Mouse (Mus musculus) limb, embryonic 11.5 days (tissue): ENCODE measurements around the gene Bicc1. TPM values are rescaled to one million over a fixed set of nuclear protein-coding genes. Genes with fewer than 3 reads are reported as not detected.

Experiments used
- ATAC-seq: fragments of 200-750 bp; cut with Nextera tagmentation; 2 replicates; pipeline ENCODE4 v1.8.0; 2017; ENCODE audit warnings: low read depth; ENCODE audit not compliant: insufficient number of reproducible peaks, low FRiP score, low TSS enrichment
- DNase-seq: peaks from one replicate; pipeline ENCODE4 v3.0.0-alpha.2; 2015; ENCODE audit warnings: low spot score
- H3K27ac ChIP-seq: fragments of 300-500 bp; sonication (generic); replicated peaks from 2 replicates; pipeline ENCODE4 v1.5.1; 2014; ENCODE audit warnings: low read depth, mild to moderate bottlenecking, low read length
- H3K27me3 ChIP-seq: fragments of 300-500 bp; sonication (generic); 2 replicates; pipeline ENCODE4 v1.6.1; 2014; ENCODE audit warnings: mild to moderate bottlenecking, low read length, mixed read lengths; ENCODE audit not compliant: control insufficient read depth, insufficient read depth
- H3K36me3 ChIP-seq: fragments of 300-500 bp; sonication (generic); 2 replicates; pipeline ENCODE4 v1.6.1; 2014; ENCODE audit warnings: mild to moderate bottlenecking, low read length, moderate library complexity, mixed read lengths; ENCODE audit not compliant: control insufficient read depth, insufficient read depth
- H3K4me1 ChIP-seq: fragments of 300-500 bp; sonication (generic); 2 replicates; pipeline ENCODE4 v1.6.1; 2014; ENCODE audit warnings: low read length, mixed read lengths; ENCODE audit not compliant: control insufficient read depth, insufficient read depth
- H3K4me2 ChIP-seq: fragments of 300-500 bp; sonication (generic); 2 replicates; pipeline ENCODE4 v1.6.1; 2014; ENCODE audit warnings: low read depth, mild to moderate bottlenecking, moderate library complexity; ENCODE audit not compliant: severe bottlenecking
- H3K4me3 ChIP-seq: fragments of 300-500 bp; sonication (generic); 2 replicates; pipeline ENCODE4 v1.5.1; 2014; ENCODE audit warnings: low read depth, low read length
- H3K9ac ChIP-seq: fragments of 300-500 bp; sonication (generic); 2 replicates; pipeline ENCODE4 v1.6.1; 2014; ENCODE audit warnings: mild to moderate bottlenecking, low read length
- H3K9me3 ChIP-seq: fragments of 300-500 bp; sonication (generic); 2 replicates; pipeline ENCODE4 v1.6.1; 2016; ENCODE audit warnings: low read length; ENCODE audit not compliant: control insufficient read depth
- WGBS: fragments of 180-500 bp; shearing (Covaris S2); extraction: QIAGEN DNeasy Blood & Tissue Kit; methylation state at CpG from one replicate; pipeline ENCODE4 v1.1.7; 2014; 5-methylcytosine and 5-hydroxymethylcytosine counted together
- polyA plus RNA-seq: library from polyadenylated mRNA; unstranded; fragments of >200 nt; fragmentation: Nextera tagmentation; extraction: Ambion mirVana; gene quantifications from 2 replicates; pipeline ENCODE4 v1.2.1, GENCODE M21; 2014

Bicc1 gene
- polyA plus RNA-seq, 1 experiment from 2014 or later, result 8.5 TPM

DNA sequence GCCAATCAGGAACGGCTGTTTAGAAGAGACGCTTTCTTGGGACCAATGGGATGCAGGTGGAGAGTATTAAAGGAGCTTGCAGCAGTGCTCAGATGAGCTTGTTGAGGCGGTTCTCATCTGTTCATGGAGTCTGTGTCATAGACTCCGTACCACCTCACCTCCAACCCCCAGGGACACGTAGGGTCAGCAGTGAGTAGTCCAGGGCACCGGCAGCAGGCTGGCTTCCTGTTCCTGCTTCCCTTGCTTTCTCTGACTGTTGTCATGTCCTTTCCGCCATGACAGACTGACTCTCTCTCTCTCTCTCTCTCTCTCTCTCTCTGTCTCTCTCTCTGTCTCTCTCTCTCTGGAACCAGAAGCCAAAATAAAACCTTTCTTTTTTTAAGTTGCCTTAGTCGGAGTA, 263.6 kb downstream of the Bicc1 start:
- H3K9ac ChIP-seq, result no peak overlapping the region
- 92% methylated on average over 8 of the region's 8 CpGs for WGBS
- no peaks in the 10 kb centered on the region for H3K9me3 ChIP-seq
- no peak overlapping the region for H3K27ac ChIP-seq
- no peak overlapping the region for H3K4me2 ChIP-seq
- no peak for DNase-seq
- H3K4me1 ChIP-seq, result no peaks in the 10 kb centered on the region
- no peak overlapping the region for H3K4me3 ChIP-seq
- no peaks in the 10 kb centered on the region for H3K27me3 ChIP-seq
- ATAC-seq, result no peak
- H3K36me3 ChIP-seq, result no peaks in the 10 kb centered on the region

DNA sequence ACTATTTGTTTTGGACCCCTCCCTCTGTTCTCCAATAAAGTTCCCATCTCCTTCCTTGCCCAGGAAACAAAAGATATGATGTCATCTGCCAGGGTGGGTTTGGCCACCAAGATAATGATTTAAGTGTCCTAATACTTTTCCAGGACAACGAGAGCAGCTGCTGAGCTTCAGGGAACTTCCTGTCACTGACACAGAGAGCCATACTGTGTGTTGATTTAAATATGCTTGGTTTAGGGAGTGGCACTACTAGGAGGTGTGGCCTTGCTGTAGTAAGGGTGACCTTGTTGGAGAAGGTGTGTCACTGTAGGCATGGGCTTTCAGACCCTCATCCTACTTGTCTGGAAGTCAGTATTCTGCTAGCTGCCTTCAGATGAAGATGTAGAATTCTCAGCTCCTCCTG, 281.5 kb downstream of the Bicc1 start:
- Histone ChIP-seq H3K36me3 (no peaks in the 10 kb centered on the region), H3K9me3 (no peaks in the 10 kb centered on the region), H3K4me1 (no peaks in the 10 kb centered on the region), H3K27ac (no peak overlapping the region), H3K9ac (no peak overlapping the region), H3K4me3 (no peak overlapping the region), H3K27me3 (no peaks in the 10 kb centered on the region), H3K4me2 (no peak overlapping the region)
- DNase-seq (no peak), ATAC-seq (no peak)
- WGBS, result 76% methylated on average over 1 of the region's 1 CpGs

DNA sequence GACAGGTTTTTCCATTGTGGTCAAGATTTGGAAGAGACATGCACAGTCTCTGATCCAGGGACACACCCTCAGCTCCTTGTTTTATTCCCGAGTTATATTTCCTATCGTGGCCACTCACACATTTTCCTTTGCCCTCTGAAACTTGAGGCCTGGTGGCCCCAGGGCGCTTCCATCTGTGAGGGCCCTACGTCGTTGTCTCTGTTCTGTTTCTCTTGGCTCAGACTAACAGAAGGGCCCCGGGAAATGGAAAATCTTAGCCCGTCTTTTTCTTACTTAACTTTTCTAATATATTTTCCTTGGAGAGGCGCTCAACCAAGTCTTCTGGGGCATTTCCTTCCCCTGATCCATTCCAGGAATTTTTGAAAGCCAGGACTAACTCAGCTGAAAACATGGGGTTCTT, 281.9 kb downstream of the Bicc1 start:
- Histone ChIP-seq H3K9ac (no peak overlapping the region), H3K36me3 (no peaks in the 10 kb centered on the region), H3K4me1 (no peaks in the 10 kb centered on the region), H3K4me2 (no peak overlapping the region), H3K27me3 (no peaks in the 10 kb centered on the region), H3K4me3 (no peak overlapping the region), H3K9me3 (no peaks in the 10 kb centered on the region), H3K27ac (no peak overlapping the region)
- no peak for DNase-seq
- no peak for ATAC-seq
- 84% methylated on average over 8 of the region's 8 CpGs for WGBS

DNA sequence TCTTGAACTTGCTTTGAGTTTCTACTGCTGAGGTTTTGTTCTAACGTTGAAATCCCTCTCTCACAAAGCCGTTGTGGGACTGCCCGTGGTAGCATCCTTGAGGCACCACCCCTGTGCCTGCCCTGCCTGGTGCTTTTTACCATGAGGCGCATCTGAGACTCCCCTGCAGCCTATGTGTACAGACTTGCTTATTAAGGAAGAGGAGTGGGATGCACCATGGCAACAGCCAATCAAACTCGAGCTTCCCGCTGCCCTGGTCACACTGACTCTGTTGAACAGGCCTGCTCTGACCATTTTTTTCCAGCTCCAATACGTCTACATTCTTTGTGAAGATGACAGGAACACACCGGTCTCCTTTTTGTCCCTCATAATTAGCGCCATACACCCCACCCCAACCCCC, 283.0 kb downstream of the Bicc1 start:
- H3K27me3 ChIP-seq, result no peaks in the 10 kb centered on the region
- H3K9me3 ChIP-seq, result no peaks in the 10 kb centered on the region
- ATAC-seq, result no peak
- WGBS, result 90% methylated on average over 9 of the region's 9 CpGs
- H3K4me1 ChIP-seq, result no peaks in the 10 kb centered on the region
- H3K4me2 ChIP-seq, result no peak overlapping the region
- no peak for DNase-seq
- no peak overlapping the region for H3K4me3 ChIP-seq
- no peak overlapping the region for H3K9ac ChIP-seq
- no peaks in the 10 kb centered on the region for H3K36me3 ChIP-seq
- H3K27ac ChIP-seq, result no peak overlapping the region

DNA sequence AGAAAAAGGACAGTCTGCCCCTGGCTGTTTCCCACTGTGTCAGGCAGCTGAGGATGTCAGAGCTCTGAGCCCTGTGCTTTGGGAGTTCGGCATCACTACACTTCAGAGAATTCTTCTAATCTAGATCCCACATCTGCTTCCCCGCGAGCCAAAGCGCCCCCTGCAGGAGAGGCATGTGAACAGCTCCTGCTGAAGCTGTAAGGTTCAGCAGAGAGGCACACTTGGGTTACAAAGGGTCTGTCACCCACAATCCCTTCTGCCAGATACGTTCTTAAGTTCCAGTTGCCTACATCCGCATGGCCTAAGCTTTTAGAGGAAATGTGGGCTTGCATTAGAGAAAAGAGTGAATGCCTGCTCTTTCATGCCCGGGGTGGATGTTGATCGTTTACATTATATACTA, 283.4 kb downstream of the Bicc1 start:
- H3K36me3 ChIP-seq, result no peaks in the 10 kb centered on the region
- no peak overlapping the region for H3K4me2 ChIP-seq
- no peak overlapping the region for H3K4me3 ChIP-seq
- ATAC-seq (no peak), DNase-seq (peak; percentile 41)
- H3K27ac ChIP-seq, result no peak overlapping the region
- no peaks in the 10 kb centered on the region for H3K9me3 ChIP-seq
- no peaks in the 10 kb centered on the region for H3K27me3 ChIP-seq
- no peaks in the 10 kb centered on the region for H3K4me1 ChIP-seq
- 69% methylated on average over 8 of the region's 8 CpGs for WGBS
- no peak overlapping the region for H3K9ac ChIP-seq

DNA sequence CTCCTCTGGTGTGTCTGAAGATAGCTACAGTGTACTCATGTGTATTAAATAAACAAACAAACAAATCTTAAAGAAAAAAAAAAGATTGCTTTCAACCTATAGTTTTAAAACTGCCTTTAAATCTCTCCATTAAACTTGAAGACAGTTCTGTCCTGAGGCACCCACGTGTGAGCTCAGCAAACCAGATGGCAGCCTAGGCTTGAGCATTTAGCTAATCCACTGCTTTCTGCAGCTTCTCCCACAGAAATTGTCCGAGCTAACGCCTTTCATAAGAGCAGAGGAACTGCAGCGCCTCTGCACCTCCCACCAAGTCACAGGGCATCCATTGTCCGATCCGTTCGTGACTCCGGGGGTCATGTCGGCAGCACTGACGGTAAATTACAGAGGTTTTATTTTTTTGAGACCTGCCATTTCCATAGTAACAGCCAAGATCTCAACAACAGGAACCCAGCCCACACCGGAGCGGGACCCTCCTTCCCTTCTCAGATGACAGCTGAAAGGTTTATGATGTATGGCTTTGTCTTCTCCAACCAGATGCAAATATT, 284.4 kb downstream of the Bicc1 start:
- Histone ChIP-seq H3K27ac (no peak overlapping the region), H3K27me3 (no peaks in the 10 kb centered on the region), H3K4me1 (no peaks in the 10 kb centered on the region), H3K4me2 (no peak overlapping the region), H3K9me3 (no peaks in the 10 kb centered on the region), H3K9ac (no peak overlapping the region), H3K4me3 (no peak overlapping the region), H3K36me3 (no peaks in the 10 kb centered on the region)
- ATAC-seq (0 out of 2 replicates have a peak, but pooled peaks have one; percentile 31), DNase-seq (peak; percentile 31)
- 71% methylated on average over 12 of the region's 12 CpGs for WGBS

Other genes starting within 250 kb of the Bicc1 start
- 112 and 114 TPM in 2 replicates for gene Tfam, start 78.6 kb upstream of the Bicc1 start, polyA plus RNA-seq
- 122 and 125 TPM in 2 replicates for gene Ube2d1, start 125.6 kb upstream of the Bicc1 start, polyA plus RNA-seq
- gene Cisd1, start 185.3 kb upstream of the Bicc1 start, polyA plus RNA-seq, result 109 and 111 TPM in 2 replicates
- 20.9 and 21.0 TPM in 2 replicates for gene Ipmk, start 188.1 kb upstream of the Bicc1 start, polyA plus RNA-seq